Mouse (Mus musculus) heart, adult 2 months (tissue): ENCODE measurements around the gene Mvb12b. TPM values are rescaled to one million over a fixed set of nuclear protein-coding genes. Genes with fewer than 3 reads are reported as not detected.
A peak's percentile ranks its signal among the peaks of the same experiment; 100 is the strongest.

ENCODE experiments used
- DNase-seq, 2 experiments: peaks; one replicate each; pipeline ENCODE4 v3.0.0; 2021
- H3K27ac ChIP-seq: fragments of 200-600 bp; 2 replicates; pipeline ENCODE4 v1.8.1; 2022
- H3K27me3 ChIP-seq: fragments of 200-500 bp; 2 replicates; pipeline ENCODE4 v1.6.1; 2012; ENCODE audit warnings: mild to moderate bottlenecking, low read length, inconsistent platforms, mixed read lengths; ENCODE audit not compliant: control insufficient read depth, insufficient read depth
- H3K36me3 ChIP-seq: fragments of 200-500 bp; 2 replicates; pipeline ENCODE4 v1.6.1; 2012; ENCODE audit warnings: low read length, inconsistent platforms; ENCODE audit not compliant: control insufficient read depth, insufficient read depth
- H3K4me1 ChIP-seq: fragments of 200-500 bp; 2 replicates; pipeline ENCODE4 v1.6.1; 2011; ENCODE audit warnings: low read length; ENCODE audit not compliant: control insufficient read depth, insufficient read depth
- H3K4me3 ChIP-seq: fragments of 200-600 bp; 2 replicates; pipeline ENCODE4 v1.8.1; 2022
- H3K79me2 ChIP-seq: fragments of 200-500 bp; replicated peaks from 2 replicates; pipeline ENCODE4 v1.6.1; 2012; ENCODE audit warnings: mild to moderate bottlenecking, inconsistent platforms, low read length, moderate library complexity, mixed read lengths; ENCODE audit not compliant: control insufficient read depth, insufficient read depth
- H3K9ac ChIP-seq: fragments of 200-500 bp; 2 replicates; pipeline ENCODE4 v1.6.1; 2012; ENCODE audit warnings: low read depth, mild to moderate bottlenecking, control low read depth, inconsistent platforms, low read length, mixed read lengths
- CTCF ChIP-seq: fragments of 200-600 bp; IDR thresholded peaks from 2 replicates; pipeline ENCODE4 v1.8.1; 2022; ENCODE audit warnings: antibody characterized with exemption, mild to moderate bottlenecking, moderate library complexity
- EP300 ChIP-seq: fragments of 200-500 bp; IDR thresholded peaks from 2 replicates; pipeline ENCODE4 v1.6.1; 2011; ENCODE audit warnings: low read depth, low read length, control low read depth; ENCODE audit not compliant: insufficient read depth
- POLR2A ChIP-seq: fragments of 200-500 bp; IDR thresholded peaks from 2 replicates; pipeline ENCODE4 v1.6.1; 2011; ENCODE audit warnings: mild to moderate bottlenecking, low read depth, low read length, control low read depth; ENCODE audit not compliant: insufficient read depth
- WGBS: fragments of 180-500 bp; shearing (Covaris S2); methylation state at CpG from one replicate; pipeline ENCODE4 v1.1.7; 2018; 5-methylcytosine and 5-hydroxymethylcytosine counted together
- intact Hi-C: fragments of 180-260 bp; cut with DNase I; formaldehyde crosslinking; loops from one replicate; pipeline ENCODE4 v1.15.1; 2025
- polyA plus RNA-seq: library from polyadenylated mRNA; depleted of rRNA; stranded (reverse); fragments of >200 nt; gene quantifications from 2 replicates; pipeline ENCODE4 v1.2.3, GENCODE M21; 2012
- total RNA-seq, 2 experiments: library from RNA; stranded (reverse); gene quantifications; 2 replicates each; pipeline ENCODE4 v1.2.3; 2021

Mvb12b gene
- total and polyA plus RNA-seq, 3 experiments, result 17.8 to 21.6 (median 20.4) TPM

DNA sequence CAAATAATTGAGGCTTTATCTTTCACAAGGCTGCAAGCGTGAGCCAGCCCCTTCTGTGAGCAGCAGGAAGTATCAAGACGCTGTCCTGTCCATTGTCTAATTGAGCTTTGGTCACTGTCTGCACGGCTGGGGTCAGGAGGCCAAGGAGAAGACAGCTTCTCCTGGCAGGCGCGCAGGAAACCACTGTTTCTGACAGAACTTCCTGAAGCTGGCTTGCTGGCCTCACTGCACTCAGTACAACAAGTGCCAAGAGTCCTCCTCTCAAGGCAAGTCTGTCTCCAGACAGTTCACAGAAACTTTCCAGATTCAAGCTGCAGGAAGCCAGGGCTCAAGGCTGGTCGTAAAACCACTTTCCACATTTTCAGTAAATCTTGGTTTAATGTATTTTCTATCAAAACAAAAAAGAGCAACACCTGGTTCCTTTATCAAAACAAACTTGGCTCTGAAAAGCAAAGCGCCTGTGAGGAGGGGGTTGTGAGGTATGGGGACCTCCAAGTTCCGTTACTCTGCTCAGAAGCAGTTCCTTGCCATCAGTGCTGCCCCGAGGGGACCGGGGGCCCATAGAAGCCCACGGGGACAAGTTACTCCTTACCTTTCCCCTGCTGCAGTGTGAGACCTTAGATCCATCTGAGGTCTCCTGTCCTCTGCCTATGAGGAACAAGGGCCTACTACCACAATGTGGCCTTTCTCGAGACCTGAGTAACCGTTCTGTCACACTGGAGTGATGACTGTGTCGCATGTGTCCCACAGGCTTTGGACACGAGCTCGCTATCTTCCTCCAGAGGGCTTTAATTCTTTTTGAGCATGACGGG lies 17.2 kb downstream of the Mvb12b start:
- H3K4me1 ChIP-seq, result peaks cover 19% of the 10 kb centered on the region
- 42% methylated on average over 17 of the region's 17 CpGs for WGBS
- H3K9ac ChIP-seq, result peak overlapping the region; percentile 11; the same call in 1 of the 2 replicates
- H3K27me3 ChIP-seq, result no peaks in the 10 kb centered on the region
- peaks cover 5% of the 10 kb centered on the region; the same call in 1 of the 2 replicates for H3K36me3 ChIP-seq
- intact Hi-C loops, result loop anchor here (2.0 to 5.0 kb wide), 3 partner anchors 16 to 47 kb away; partner anchors contain the start of gene Mvb12b
- TF ChIP-seq EP300 (peak; percentile 84), CTCF (no peak)
- peak overlapping the region; percentile 36 for H3K27ac ChIP-seq
- H3K79me2 ChIP-seq, result peaks cover under 1% of the 10 kb centered on the region; the same call in 1 of the 2 replicates
- DNase-seq, result peak; percentile 69 to 84
- no peak overlapping the region for H3K4me3 ChIP-seq

DNA sequence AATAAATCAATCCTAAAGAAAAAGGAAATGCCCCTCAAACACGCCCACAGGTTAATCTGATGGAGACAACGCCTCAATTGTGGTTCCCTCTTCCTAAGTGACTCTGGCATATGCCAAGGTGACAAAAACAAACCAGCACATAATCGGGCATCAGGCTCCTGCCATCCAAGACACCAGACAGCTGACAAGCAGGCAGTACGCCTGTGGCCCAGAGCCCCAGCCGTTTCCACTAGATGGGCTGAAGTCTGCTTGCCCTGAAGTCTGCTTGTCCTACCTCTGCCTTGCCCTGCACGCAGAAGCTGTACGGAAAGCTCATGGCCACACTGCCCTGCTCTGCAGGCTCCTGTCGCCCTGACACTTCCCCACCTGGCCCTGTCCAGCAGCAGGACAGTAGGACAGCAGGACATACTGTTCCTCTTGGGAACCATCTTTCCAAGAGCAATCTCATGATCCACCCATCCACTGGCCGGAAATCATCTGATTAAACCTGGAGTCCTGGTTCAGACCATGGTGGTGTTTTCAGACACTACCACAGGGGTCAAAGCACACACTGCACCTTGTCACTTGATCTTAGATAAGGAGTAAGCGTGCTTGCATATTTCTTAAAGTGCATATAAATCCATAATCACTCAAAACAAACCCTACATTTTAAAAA lies 17.9 kb downstream of the Mvb12b start:
- H3K4me3 ChIP-seq, result no peak overlapping the region
- peaks cover 19% of the 10 kb centered on the region for H3K4me1 ChIP-seq
- no peak for TF ChIP-seq EP300
- no peak for TF ChIP-seq CTCF
- TF ChIP-seq POLR2A, result no peak
- H3K36me3 ChIP-seq, result peaks cover 5% of the 10 kb centered on the region; the same call in 1 of the 2 replicates
- H3K79me2 ChIP-seq, result no peaks in the 10 kb centered on the region
- intact Hi-C loops, result loop anchor here (2.0 to 5.0 kb wide), 3 partner anchors 17 to 47 kb away; partner anchors contain the start of gene Mvb12b
- DNase-seq, result no peak
- H3K27me3 ChIP-seq, result no peaks in the 10 kb centered on the region
- H3K9ac ChIP-seq, result no peak overlapping the region
- WGBS, result 47% methylated on average over 10 of the region's 10 CpGs
- H3K27ac ChIP-seq, result peak overlapping the region; percentile 36

DNA sequence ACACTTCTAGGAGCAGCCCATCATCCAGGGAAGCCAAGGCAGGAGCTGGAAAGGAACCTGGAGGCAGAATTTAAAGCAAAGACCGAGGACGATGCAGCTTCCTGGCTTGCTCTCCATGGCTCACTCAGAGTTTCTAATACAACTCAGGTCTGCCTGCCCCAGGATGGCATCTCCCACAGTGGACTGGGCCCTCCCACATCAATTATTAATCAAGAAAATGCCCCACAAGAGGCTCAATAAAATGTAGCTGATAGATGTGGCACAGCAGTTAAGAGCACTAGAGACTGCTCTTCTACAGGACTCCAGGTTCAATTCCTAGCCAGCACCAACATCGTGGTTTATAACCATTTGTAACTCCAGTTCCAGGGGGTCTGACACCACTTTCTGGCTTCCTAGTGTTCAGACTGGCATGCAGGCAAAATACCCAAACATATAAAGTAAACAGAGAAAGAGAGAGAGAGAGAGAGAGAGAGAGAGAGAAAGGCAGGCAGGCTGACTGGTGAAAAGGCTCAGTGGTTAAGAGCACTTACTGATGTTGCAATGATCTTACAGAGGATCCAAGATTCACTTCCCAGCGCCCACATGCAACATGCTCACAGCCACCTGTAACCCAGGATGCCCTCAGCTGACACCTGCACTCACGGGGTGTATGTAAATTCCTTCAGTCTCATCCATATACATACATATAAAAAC lies 18.6 kb downstream of the Mvb12b start:
- Histone ChIP-seq H3K36me3 (peaks cover 5% of the 10 kb centered on the region; the same call in 1 of the 2 replicates), H3K27ac (no peak overlapping the region)

DNA sequence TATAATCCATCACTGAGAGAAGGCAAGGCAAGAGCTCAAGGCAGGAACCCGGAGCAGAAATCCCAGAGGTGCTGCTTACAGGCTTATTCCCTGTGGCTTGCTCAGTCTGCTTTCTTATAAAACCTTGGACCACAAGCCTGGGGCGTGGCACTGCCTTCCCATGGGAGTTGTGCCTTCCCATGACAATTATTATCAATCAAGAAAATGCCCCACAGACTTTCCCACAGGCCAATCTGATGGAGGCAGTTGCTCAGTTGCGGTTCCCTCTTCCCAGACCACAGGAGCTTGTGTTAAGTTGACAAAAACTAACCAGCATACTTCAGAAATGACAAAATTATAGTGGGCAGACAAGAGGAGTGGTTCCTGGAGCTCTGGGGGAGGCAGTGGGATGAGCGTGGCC lies 19.4 kb downstream of the Mvb12b start:
- DNase-seq, result no peak
- Histone ChIP-seq H3K4me3 (no peak overlapping the region), H3K36me3 (peaks cover 5% of the 10 kb centered on the region; the same call in 1 of the 2 replicates), H3K27ac (no peak overlapping the region), H3K27me3 (no peaks in the 10 kb centered on the region), H3K9ac (no peak overlapping the region), H3K79me2 (no peaks in the 10 kb centered on the region), H3K4me1 (peaks cover 19% of the 10 kb centered on the region)
- no peak for TF ChIP-seq CTCF
- no peak for TF ChIP-seq POLR2A
- no peak for TF ChIP-seq EP300
- intact Hi-C loops, result no loop called here
- WGBS, result 74% methylated on average over 4 of the region's 4 CpGs

More for the DNA sequence above, 18.6 kb downstream of the Mvb12b start:
- no peak for DNase-seq
- no peaks in the 10 kb centered on the region for H3K27me3 ChIP-seq
- H3K79me2 ChIP-seq, result no peaks in the 10 kb centered on the region
- intact Hi-C loops, result no loop called here
- peaks cover 19% of the 10 kb centered on the region for H3K4me1 ChIP-seq
- no peak overlapping the region for H3K9ac ChIP-seq
- TF ChIP-seq EP300, result no peak
- no peak for TF ChIP-seq CTCF
- TF ChIP-seq POLR2A, result no peak
- no peak overlapping the region for H3K4me3 ChIP-seq
- 56% methylated on average over 5 of the region's 5 CpGs for WGBS

DNA sequence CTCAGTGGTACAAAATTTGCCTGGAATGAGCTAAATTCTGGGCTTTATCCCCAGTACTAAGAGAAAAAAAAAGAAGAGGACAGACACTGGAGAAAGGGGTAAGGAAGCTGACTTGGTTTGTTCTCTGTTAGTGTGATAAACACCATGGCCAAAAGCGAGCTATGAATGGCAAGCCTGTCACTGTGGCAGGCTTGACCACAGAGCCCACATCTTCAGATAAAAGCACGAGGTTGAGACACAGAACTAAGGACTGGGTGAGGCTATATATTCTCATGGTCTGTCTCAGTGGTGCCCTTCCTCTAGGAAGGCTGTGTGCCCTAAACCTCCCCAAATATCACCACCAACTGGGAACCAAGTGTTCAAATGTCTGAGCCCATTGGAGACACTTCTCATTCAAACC lies 31.0 kb downstream of the Mvb12b start:
- Histone ChIP-seq H3K4me1 (no peaks in the 10 kb centered on the region; the same call in 1 of the 2 replicates), H3K27ac (no peak overlapping the region), H3K36me3 (no peaks in the 10 kb centered on the region), H3K4me3 (no peak overlapping the region), H3K27me3 (no peaks in the 10 kb centered on the region), H3K9ac (no peak overlapping the region), H3K79me2 (no peaks in the 10 kb centered on the region; the same call in 1 of the 2 replicates)
- no peak for TF ChIP-seq POLR2A
- WGBS, result 66% methylated on average over 2 of the region's 2 CpGs
- intact Hi-C loops, result no loop called here
- no peak for DNase-seq
